Mouse (Mus musculus) intestine, embryonic 14.5 days (tissue): ENCODE results near the gene Susd6. TPM values are rescaled to one million over a fixed set of nuclear protein-coding genes. Genes with fewer than 3 reads are reported as not detected.

ENCODE experiments used
- ATAC-seq: fragments of 200-750 bp; cut with Nextera tagmentation; replicated peaks from 2 replicates; pipeline ENCODE4 v1.8.0; 2017; ENCODE audit warnings: low read depth, moderate number of reproducible peaks, moderate TSS enrichment, moderate library complexity; ENCODE audit not compliant: low FRiP score, low TSS enrichment
- DNase-seq: peaks from one replicate; pipeline ENCODE4 v3.0.0-alpha.2; 2018; ENCODE audit warnings: low spot score
- H3K27ac ChIP-seq: fragments of 300-500 bp; sonication (generic); 2 replicates; pipeline ENCODE4 v1.5.1; 2014; ENCODE audit warnings: low read depth, mild to moderate bottlenecking, control low read depth
- H3K27me3 ChIP-seq: fragments of 300-500 bp; sonication (generic); replicated peaks from 2 replicates; pipeline ENCODE4 v1.6.1; 2014; ENCODE audit warnings: low read length, control low read depth; ENCODE audit not compliant: control insufficient read depth, insufficient read depth
- H3K36me3 ChIP-seq: fragments of 300-500 bp; sonication (generic); 2 replicates; pipeline ENCODE4 v1.6.1; 2014; ENCODE audit warnings: low read length, control low read depth; ENCODE audit not compliant: control insufficient read depth, insufficient read depth
- H3K4me1 ChIP-seq: fragments of 300-500 bp; sonication (generic); replicated peaks from 2 replicates; pipeline ENCODE4 v1.6.1; 2014; ENCODE audit warnings: low read length, control low read depth, mixed read lengths; ENCODE audit not compliant: control insufficient read depth, insufficient read depth
- H3K4me2 ChIP-seq: fragments of 300-500 bp; sonication (generic); 2 replicates; pipeline ENCODE4 v1.6.1; 2014; ENCODE audit warnings: low read length
- H3K4me3 ChIP-seq: fragments of 300-500 bp; sonication (generic); 2 replicates; pipeline ENCODE4 v1.5.1; 2014; ENCODE audit warnings: low read depth, low read length, control low read depth, mixed read lengths
- H3K9ac ChIP-seq: fragments of 300-500 bp; sonication (generic); 2 replicates; pipeline ENCODE4 v1.6.1; 2014; ENCODE audit warnings: mild to moderate bottlenecking, low read length
- H3K9me3 ChIP-seq: fragments of 300-500 bp; sonication (generic); 2 replicates; pipeline ENCODE4 v1.6.1; 2016; ENCODE audit warnings: low read length, control low read depth; ENCODE audit not compliant: control insufficient read depth
- WGBS: fragments of 180-500 bp; shearing (Covaris S2); extraction: QIAGEN DNeasy Blood & Tissue Kit; methylation state at CpG from one replicate; pipeline ENCODE4 v1.1.7; 2014; 5-methylcytosine and 5-hydroxymethylcytosine counted together
- polyA plus RNA-seq: library from polyadenylated mRNA; unstranded; fragments of >200 nt; fragmentation: Nextera tagmentation; extraction: Ambion mirVana; gene quantifications from 2 replicates; pipeline ENCODE4 v1.2.1, GENCODE M21; 2014

Gene Susd6
- polyA plus RNA-seq, 1 experiment from 2014 or later: 21.4 TPM

DNA sequence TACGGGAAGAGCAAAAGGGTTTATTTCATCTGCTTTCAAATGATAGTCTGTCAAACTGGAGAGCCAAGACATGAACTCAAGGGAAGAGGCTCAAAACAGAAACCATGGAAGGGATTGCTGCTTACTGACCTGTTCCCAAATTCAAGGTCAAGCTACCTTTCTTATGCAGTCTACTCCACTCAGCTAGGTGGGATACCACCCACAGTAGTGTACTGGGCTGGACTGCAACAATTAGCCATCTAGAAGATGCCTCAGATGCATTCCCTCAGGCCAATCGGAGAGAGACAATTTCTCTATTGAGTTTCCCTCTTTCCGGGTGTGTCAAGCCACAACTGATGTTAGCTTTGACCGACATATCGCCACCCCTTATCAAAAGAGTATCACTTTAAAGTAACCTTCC lies 131.0 kb downstream of the Susd6 start:
- H3K27me3 ChIP-seq: no peaks in the 10 kb centered on the region
- 95% methylated on average over 5 of the region's 5 CpGs for WGBS

GRCm38 (mm10) chr12:80922869-80923268 lies 132.6 kb downstream of the Susd6 start:
- 0 out of 2 replicates have a peak, but pooled peaks cover 3% of the 10 kb centered on the region for H3K4me1 ChIP-seq
- no peaks in the 10 kb centered on the region for H3K27me3 ChIP-seq
- no peak overlapping the region for H3K9ac ChIP-seq
- no peaks in the 10 kb centered on the region for H3K36me3 ChIP-seq
- H3K4me2 ChIP-seq: peak overlapping the region; percentile 37
- H3K9me3 ChIP-seq: no peaks in the 10 kb centered on the region
- peak; percentile 73 for ATAC-seq
- 4% methylated on average over 7 of the region's 7 CpGs for WGBS
- peak; percentile 57 for DNase-seq
- H3K27ac ChIP-seq: no peak overlapping the region
- H3K4me3 ChIP-seq: peak overlapping the region; percentile 3; the same call in 1 of the 2 replicates

More for the DNA sequence above, 131.0 kb downstream of the Susd6 start:
- ATAC-seq (no peak), DNase-seq (no peak)
- Histone ChIP-seq H3K4me1 (0 out of 2 replicates have a peak, but pooled peaks cover 3% of the 10 kb centered on the region), H3K4me2 (no peak overlapping the region), H3K4me3 (no peak overlapping the region), H3K9me3 (no peaks in the 10 kb centered on the region), H3K36me3 (no peaks in the 10 kb centered on the region), H3K9ac (no peak overlapping the region), H3K27ac (no peak overlapping the region)

- peak overlapping the region; percentile 37; the same call in 1 of the 2 replicates for H3K4me2 ChIP-seq
- ATAC-seq (peak; percentile 59), DNase-seq (no peak)
Observed at GRCm38 (mm10) chr12:80923602-80924001, 133.3 kb downstream of the Susd6 start.

GRCm38 (mm10) chr12:80924205-80924604 lies 133.9 kb downstream of the Susd6 start:
- H3K4me1 ChIP-seq: 0 out of 2 replicates have a peak, but pooled peaks cover 3% of the 10 kb centered on the region
- no peaks in the 10 kb centered on the region for H3K27me3 ChIP-seq
- ATAC-seq: peak; percentile 67
- no peaks in the 10 kb centered on the region for H3K36me3 ChIP-seq
- H3K9ac ChIP-seq: no peak overlapping the region
- H3K27ac ChIP-seq: peak overlapping the region; percentile 67
- H3K9me3 ChIP-seq: no peaks in the 10 kb centered on the region
- no peak overlapping the region for H3K4me3 ChIP-seq
- peak; percentile 80 for DNase-seq
- 60% methylated on average over 3 of the region's 3 CpGs for WGBS
- no peak overlapping the region for H3K4me2 ChIP-seq

More at GRCm38 (mm10) chr12:80923602-80924001, 133.3 kb downstream of the Susd6 start:
- peak overlapping the region; percentile 67 for H3K27ac ChIP-seq
- H3K9ac ChIP-seq: no peak overlapping the region
- H3K27me3 ChIP-seq: no peaks in the 10 kb centered on the region
- no peaks in the 10 kb centered on the region for H3K9me3 ChIP-seq
- WGBS: 48% methylated on average over 5 of the region's 5 CpGs
- no peaks in the 10 kb centered on the region for H3K36me3 ChIP-seq
- H3K4me1 ChIP-seq: 0 out of 2 replicates have a peak, but pooled peaks cover 3% of the 10 kb centered on the region
- H3K4me3 ChIP-seq: no peak overlapping the region

DNA sequence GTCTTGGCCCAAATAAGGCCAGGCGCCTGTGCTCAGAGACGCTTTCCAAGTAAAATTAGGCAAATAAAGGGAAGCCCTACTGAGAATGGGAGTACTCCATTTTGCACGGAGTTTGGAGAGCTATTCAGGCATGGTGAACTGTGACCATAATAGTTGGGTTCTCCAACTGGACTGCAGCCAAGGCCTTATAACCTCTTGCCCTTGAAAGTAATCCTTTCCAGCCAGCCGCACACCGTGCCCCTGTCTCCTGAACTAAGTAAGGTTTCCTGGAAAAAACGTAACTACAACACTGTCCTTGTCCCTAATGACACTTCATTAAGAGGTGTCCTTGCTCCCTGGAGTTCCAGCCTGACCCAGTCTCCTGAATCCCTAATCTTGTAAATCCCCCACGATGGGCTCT lies 135.6 kb downstream of the Susd6 start:
- H3K27ac ChIP-seq: no peak overlapping the region
- H3K27me3 ChIP-seq: no peaks in the 10 kb centered on the region
- ATAC-seq: no peak
- H3K4me1 ChIP-seq: 0 out of 2 replicates have a peak, but pooled peaks cover 3% of the 10 kb centered on the region
- H3K9ac ChIP-seq: no peak overlapping the region
- no peak overlapping the region for H3K4me2 ChIP-seq
- H3K36me3 ChIP-seq: no peaks in the 10 kb centered on the region
- H3K9me3 ChIP-seq: no peaks in the 10 kb centered on the region
- no peak for DNase-seq
- WGBS: 65% methylated on average over 7 of the region's 7 CpGs
- no peak overlapping the region for H3K4me3 ChIP-seq

DNA sequence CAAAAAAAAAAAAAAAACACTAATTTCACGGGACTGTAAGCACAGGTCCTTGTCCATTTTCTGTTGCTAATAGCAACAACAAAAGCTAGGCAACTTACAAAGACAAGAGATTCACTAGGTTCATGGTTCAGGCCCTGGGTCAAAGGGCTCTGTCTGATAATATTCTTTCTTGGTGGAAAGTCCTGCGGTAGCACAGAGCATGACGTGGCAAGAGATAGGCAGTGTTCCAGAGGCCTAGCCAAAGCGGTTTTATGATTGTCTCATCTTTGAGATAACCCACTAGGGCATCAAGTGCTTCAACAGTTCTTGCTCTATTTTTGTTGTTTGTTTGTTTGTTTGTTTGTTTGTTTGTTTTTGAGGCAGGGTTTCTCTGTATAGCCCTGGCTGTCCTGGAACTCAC lies 136.2 kb downstream of the Susd6 start:
- no peak overlapping the region for H3K9ac ChIP-seq
- WGBS: 87% methylated on average over 4 of the region's 4 CpGs
- no peak overlapping the region for H3K4me3 ChIP-seq
- H3K36me3 ChIP-seq: no peaks in the 10 kb centered on the region
- DNase-seq (no peak), ATAC-seq (no peak)
- no peaks in the 10 kb centered on the region for H3K27me3 ChIP-seq
- no peaks in the 10 kb centered on the region for H3K9me3 ChIP-seq
- no peak overlapping the region for H3K4me2 ChIP-seq
- 0 out of 2 replicates have a peak, but pooled peaks cover 3% of the 10 kb centered on the region for H3K4me1 ChIP-seq
- no peak overlapping the region for H3K27ac ChIP-seq

DNA sequence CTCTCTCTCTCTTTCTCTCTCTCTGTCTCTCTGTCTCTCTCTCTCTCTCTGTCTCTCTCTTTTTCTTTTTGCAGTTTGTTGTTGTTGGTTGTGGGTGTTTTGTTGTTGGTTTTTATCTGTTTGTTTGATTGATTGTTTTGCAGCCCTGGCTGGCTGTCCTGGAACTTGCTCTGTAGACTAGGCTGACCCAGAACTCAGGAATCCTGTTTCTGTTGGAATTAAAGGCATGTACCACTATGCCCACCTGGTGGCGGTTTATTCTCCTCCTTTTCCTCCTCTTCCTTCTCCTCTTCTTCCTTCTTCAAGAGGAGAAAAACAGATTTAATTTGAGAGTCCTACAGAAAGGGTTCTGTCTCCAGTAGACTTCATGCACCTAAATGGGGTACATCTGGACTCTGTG lies 137.2 kb downstream of the Susd6 start:
- WGBS: 68% methylated on average over 1 of the region's 1 CpGs
- H3K4me2 ChIP-seq: no peak overlapping the region
- H3K4me3 ChIP-seq: no peak overlapping the region
- no peak for DNase-seq
- H3K27ac ChIP-seq: no peak overlapping the region
- no peaks in the 10 kb centered on the region for H3K27me3 ChIP-seq
- H3K9me3 ChIP-seq: no peaks in the 10 kb centered on the region
- no peak overlapping the region for H3K9ac ChIP-seq
- 0 out of 2 replicates have a peak, but pooled peaks cover 3% of the 10 kb centered on the region for H3K4me1 ChIP-seq
- no peak for ATAC-seq
- no peaks in the 10 kb centered on the region for H3K36me3 ChIP-seq

DNA sequence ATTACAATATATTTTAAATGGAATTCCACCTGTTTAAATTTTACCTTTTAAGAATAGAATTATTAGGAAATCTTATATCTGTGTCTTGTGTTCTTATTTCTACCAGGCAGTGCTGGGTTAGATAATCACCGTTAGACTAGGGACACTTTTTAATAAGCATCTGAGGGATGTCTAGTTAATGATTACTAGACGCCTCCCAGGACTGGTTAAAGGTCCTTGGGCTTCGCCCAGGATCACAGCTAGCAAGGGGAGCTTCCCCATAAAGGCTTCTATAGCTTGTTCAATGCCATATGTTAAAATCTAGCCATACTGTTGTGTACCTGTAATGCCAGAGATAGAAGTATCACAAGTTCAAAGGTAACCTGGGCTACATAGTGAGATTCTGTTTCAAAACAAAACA lies 138.6 kb downstream of the Susd6 start:
- no peak overlapping the region for H3K4me3 ChIP-seq
- DNase-seq: no peak
- no peaks in the 10 kb centered on the region for H3K9me3 ChIP-seq
- H3K4me1 ChIP-seq: no peaks in the 10 kb centered on the region
- H3K27me3 ChIP-seq: no peaks in the 10 kb centered on the region
- H3K9ac ChIP-seq: no peak overlapping the region
- ATAC-seq: no peak
- 64% methylated on average over 3 of the region's 3 CpGs for WGBS
- no peaks in the 10 kb centered on the region for H3K36me3 ChIP-seq
- H3K27ac ChIP-seq: no peak overlapping the region; the same call in 1 of the 2 replicates
- H3K4me2 ChIP-seq: no peak overlapping the region

DNA sequence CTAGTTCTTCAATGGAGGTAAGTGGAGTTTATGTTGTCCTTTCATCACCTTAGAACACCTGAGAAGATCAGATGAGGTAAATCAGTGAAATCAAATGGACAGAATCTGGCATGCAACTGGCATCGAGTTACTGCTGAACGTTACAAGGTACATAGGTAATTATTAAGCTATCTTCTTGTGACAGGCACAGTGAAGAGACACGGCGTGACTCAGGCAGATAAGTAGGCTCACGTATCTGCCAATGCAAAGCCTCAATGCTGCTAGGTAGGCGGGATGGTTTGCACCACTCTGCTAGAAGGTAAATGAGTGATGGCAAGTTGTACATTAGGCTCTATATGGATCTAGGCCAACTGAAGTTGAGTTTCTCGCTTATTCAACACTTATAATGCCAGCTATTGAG lies 139.8 kb downstream of the Susd6 start:
- no peak overlapping the region for H3K9ac ChIP-seq
- no peaks in the 10 kb centered on the region for H3K36me3 ChIP-seq
- no peak overlapping the region for H3K4me2 ChIP-seq
- no peak overlapping the region for H3K4me3 ChIP-seq
- ATAC-seq (no peak), DNase-seq (no peak)
- no peaks in the 10 kb centered on the region for H3K27me3 ChIP-seq
- 75% methylated on average over 7 of the region's 7 CpGs for WGBS
- H3K27ac ChIP-seq: no peak overlapping the region
- H3K9me3 ChIP-seq: no peaks in the 10 kb centered on the region
- no peaks in the 10 kb centered on the region for H3K4me1 ChIP-seq
